Mouse (Mus musculus) liver, adult 2 months (tissue): Measurements from ENCODE around the gene Sarnp. TPM values are rescaled to one million over a fixed set of nuclear protein-coding genes. Genes with fewer than 3 reads are reported as not detected.

Experiments used
- DNase-seq: peaks from one replicate; pipeline ENCODE4 v3.0.0-alpha.2; 2011; ENCODE audit warnings: low read depth, low spot score; ENCODE audit errors: extremely low read depth
- H3K27ac ChIP-seq: fragments of 200-500 bp; replicated peaks from 2 replicates; pipeline ENCODE4 v1.5.1; 2012; ENCODE audit warnings: low read depth, mild to moderate bottlenecking, control low read depth, inconsistent platforms, low read length; ENCODE audit not compliant: insufficient read depth
- H3K27me3 ChIP-seq: fragments of 200-500 bp; 2 replicates; pipeline ENCODE4 v1.6.1; 2012; ENCODE audit warnings: mild to moderate bottlenecking, moderate library complexity, low read length, inconsistent platforms; ENCODE audit not compliant: control insufficient read depth, insufficient read depth
- H3K36me3 ChIP-seq: fragments of 200-500 bp; 2 replicates; pipeline ENCODE4 v1.6.1; 2012; ENCODE audit warnings: low read length, inconsistent platforms; ENCODE audit not compliant: control insufficient read depth, insufficient read depth
- H3K4me1 ChIP-seq: fragments of 200-500 bp; 2 replicates; pipeline ENCODE4 v1.6.1; 2011; ENCODE audit warnings: low read length; ENCODE audit not compliant: control insufficient read depth, insufficient read depth
- H3K4me3 ChIP-seq: fragments of 200-500 bp; 2 replicates; pipeline ENCODE4 v1.5.1; 2011; ENCODE audit warnings: low read depth, mild to moderate bottlenecking, control low read depth, low read length, moderate library complexity; ENCODE audit not compliant: insufficient read depth
- H3K79me2 ChIP-seq: fragments of 200-500 bp; 2 replicates; pipeline ENCODE4 v1.6.1; 2012; ENCODE audit warnings: inconsistent platforms, mild to moderate bottlenecking, low read length, moderate library complexity; ENCODE audit not compliant: control insufficient read depth, insufficient read depth
- H3K9ac ChIP-seq: fragments of 200-500 bp; 2 replicates; pipeline ENCODE4 v1.6.1; 2012; ENCODE audit warnings: low read depth, mild to moderate bottlenecking, control low read depth, inconsistent platforms, low read length
- CTCF ChIP-seq: fragments of 200-500 bp; IDR thresholded peaks from 2 replicates; pipeline ENCODE4 v1.5.1; 2011; ENCODE audit warnings: low read depth, low read length, control low read depth
- POLR2A ChIP-seq: fragments of 200-500 bp; IDR thresholded peaks from 2 replicates; pipeline ENCODE4 v1.6.1; 2011; ENCODE audit warnings: low read length, control low read depth; ENCODE audit not compliant: insufficient read depth; ENCODE audit errors: extremely low read depth
- WGBS: fragments of 180-500 bp; shearing (Covaris S2); methylation state at CpG from one replicate; pipeline ENCODE4 v1.1.7; 2018; 5-methylcytosine and 5-hydroxymethylcytosine counted together
- polyA plus RNA-seq: library from polyadenylated mRNA; depleted of rRNA; stranded (reverse); fragments of >200 nt; gene quantifications from 2 replicates; pipeline ENCODE4 v1.2.3, GENCODE M21; 2012
- total RNA-seq: library from RNA; depleted of rRNA; stranded (reverse); fragments of >200 nt; gene quantifications from 2 replicates; pipeline ENCODE4 v1.2.3, GENCODE M21; 2014

Sarnp gene
- total and polyA plus RNA-seq, 2 experiments: 6.7 to 25.8 TPM

DNA sequence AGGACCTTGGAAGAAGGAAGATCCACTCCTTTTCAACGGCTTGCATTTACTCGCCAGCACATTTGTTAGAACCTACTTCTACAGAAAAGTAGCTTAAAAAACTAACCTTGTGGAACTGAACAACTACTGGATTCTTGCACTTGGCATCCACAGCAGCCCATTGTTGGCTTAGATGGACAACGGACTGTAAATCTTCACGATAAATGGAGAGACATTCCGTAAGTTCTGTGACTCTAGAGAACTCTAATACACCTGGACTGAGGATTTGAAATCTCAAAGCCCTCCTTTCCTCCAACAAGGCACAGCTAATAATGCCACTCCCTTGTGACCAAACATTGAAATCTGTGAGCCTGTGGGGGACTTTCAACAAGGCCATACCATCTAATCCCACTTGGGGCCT is 26.1 kb downstream of the Sarnp start:
- 93% methylated on average over 5 of the region's 5 CpGs for WGBS
- Histone ChIP-seq H3K4me3 (no peak overlapping the region), H3K4me1 (no peaks in the 10 kb centered on the region), H3K27me3 (no peaks in the 10 kb centered on the region), H3K79me2 (no peaks in the 10 kb centered on the region; the same call in 1 of the 2 replicates), H3K36me3 (peaks cover 61% of the 10 kb centered on the region), H3K9ac (no peak overlapping the region), H3K27ac (no peak overlapping the region)
- DNase-seq: no peak
- no peak for TF ChIP-seq CTCF
- TF ChIP-seq POLR2A: no peak

DNA sequence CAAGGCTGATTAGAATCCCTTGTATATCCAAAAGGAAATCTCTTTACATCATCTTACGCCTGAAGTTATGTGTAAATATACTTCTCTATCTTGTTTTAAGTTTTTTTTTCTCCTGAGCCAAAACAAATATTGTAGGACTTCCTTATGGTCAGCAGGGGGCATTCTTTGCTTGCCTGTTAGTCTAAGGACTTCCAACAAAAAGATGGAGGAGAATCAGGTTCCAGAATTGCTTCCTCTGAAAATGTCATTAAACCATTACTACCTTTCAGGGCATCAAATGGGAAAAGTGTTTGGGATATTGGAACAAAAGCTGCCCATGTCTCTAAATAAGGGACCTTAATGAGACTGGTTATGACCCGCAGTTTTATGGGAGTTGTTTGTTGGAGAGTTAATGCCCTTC is 28.4 kb downstream of the Sarnp start:
- Histone ChIP-seq H3K4me3 (no peak overlapping the region), H3K27ac (no peak overlapping the region), H3K36me3 (peaks cover 62% of the 10 kb centered on the region), H3K9ac (no peak overlapping the region), H3K4me1 (no peaks in the 10 kb centered on the region), H3K79me2 (no peaks in the 10 kb centered on the region; the same call in 1 of the 2 replicates), H3K27me3 (no peaks in the 10 kb centered on the region)
- no peak for DNase-seq
- 70% methylated on average over 2 of the region's 2 CpGs for WGBS
- TF ChIP-seq POLR2A (no peak), CTCF (no peak)

DNA sequence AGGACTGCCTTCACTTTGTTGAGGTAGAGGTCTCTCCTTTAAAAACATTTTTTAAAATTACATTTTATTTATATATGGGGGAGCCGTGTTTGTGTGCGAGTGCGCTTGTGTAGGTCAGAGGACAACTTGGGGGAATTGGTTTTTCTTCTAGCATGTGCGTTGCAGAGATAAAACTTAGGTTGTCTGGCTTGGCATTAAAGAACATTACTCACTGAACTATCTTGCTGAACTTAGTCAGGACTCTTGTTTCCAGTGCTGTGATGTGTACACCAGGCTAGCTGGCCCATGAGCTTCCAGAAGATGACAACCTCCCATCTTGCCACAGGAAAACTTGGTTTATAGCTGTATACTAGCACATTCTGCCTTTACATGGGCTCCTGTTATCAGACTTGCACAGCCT is 29.5 kb downstream of the Sarnp start:
- H3K4me3 ChIP-seq: no peak overlapping the region
- H3K4me1 ChIP-seq: no peaks in the 10 kb centered on the region
- no peak overlapping the region for H3K9ac ChIP-seq
- peaks cover 57% of the 10 kb centered on the region for H3K36me3 ChIP-seq
- DNase-seq: no peak
- no peak overlapping the region for H3K27ac ChIP-seq
- no peaks in the 10 kb centered on the region for H3K27me3 ChIP-seq
- no peaks in the 10 kb centered on the region; the same call in 1 of the 2 replicates for H3K79me2 ChIP-seq
- 98% methylated on average over 4 of the region's 4 CpGs for WGBS
- no peak for TF ChIP-seq POLR2A
- no peak for TF ChIP-seq CTCF

DNA sequence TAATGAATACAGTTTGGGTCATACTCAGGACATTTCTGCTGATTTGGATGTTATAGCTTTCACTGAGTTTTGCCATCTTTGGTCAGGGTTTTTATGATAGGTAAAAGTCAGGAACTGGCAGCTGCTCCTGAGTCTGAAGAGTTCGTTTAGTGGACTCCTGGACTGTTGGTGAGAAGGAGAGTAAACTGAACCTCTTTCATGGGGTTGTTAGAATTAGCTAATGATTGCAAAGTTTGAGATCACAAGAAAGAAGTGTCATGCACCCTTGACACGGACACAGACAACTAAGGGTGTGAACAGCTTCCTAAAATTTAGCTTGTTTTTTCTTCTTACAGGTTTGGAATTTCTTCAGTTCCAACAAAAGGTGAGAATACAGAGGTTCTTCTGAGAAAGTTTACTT is 31.3 kb downstream of the Sarnp start:
- Histone ChIP-seq H3K79me2 (no peaks in the 10 kb centered on the region; the same call in 1 of the 2 replicates), H3K9ac (no peak overlapping the region), H3K4me1 (no peaks in the 10 kb centered on the region), H3K4me3 (no peak overlapping the region), H3K36me3 (peaks cover 51% of the 10 kb centered on the region), H3K27me3 (no peaks in the 10 kb centered on the region), H3K27ac (no peak overlapping the region)
- no peak for TF ChIP-seq CTCF
- no peak for TF ChIP-seq POLR2A
- 18% methylated on average over 2 of the region's 2 CpGs for WGBS
- DNase-seq: peak; percentile 75

- Histone ChIP-seq H3K4me3 (no peak overlapping the region), H3K36me3 (peaks cover 49% of the 10 kb centered on the region), H3K4me1 (no peaks in the 10 kb centered on the region), H3K27ac (no peak overlapping the region), H3K9ac (no peak overlapping the region), H3K79me2 (no peaks in the 10 kb centered on the region; the same call in 1 of the 2 replicates), H3K27me3 (no peaks in the 10 kb centered on the region)
- 45% methylated on average over 3 of the region's 3 CpGs for WGBS
- TF ChIP-seq CTCF (no peak), POLR2A (no peak)
- DNase-seq: no peak
Observed at GRCm38 (mm10) chr10:128850339-128850738, 33.2 kb downstream of the Sarnp start.

DNA sequence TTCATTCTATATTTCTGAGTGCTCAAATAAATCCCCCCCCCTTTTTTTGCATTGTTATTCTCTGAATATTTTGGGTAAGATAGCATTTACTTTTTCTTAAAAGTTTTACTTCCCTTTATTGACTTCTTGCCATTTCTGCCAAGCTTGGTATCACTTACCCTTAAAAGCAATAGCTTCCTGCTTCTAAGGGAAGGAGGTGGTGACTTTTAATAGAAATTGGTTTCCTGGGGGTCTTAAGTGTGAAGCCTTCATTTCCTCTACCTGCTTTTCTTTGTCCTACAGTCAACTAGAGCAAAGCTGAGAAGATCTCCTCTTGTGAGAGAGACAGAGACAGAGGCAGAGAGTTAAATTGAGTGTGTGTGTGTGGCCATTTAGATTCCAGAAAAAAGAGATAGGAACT is 44.0 kb downstream of the Sarnp start:
- no peaks in the 10 kb centered on the region; the same call in 1 of the 2 replicates for H3K79me2 ChIP-seq
- H3K4me1 ChIP-seq: no peaks in the 10 kb centered on the region
- TF ChIP-seq CTCF (no peak), POLR2A (no peak)
- no peak overlapping the region for H3K9ac ChIP-seq
- DNase-seq: no peak
- H3K27me3 ChIP-seq: no peaks in the 10 kb centered on the region
- H3K27ac ChIP-seq: no peak overlapping the region
- no peak overlapping the region for H3K4me3 ChIP-seq
- peaks cover 46% of the 10 kb centered on the region for H3K36me3 ChIP-seq
